Mouse (Mus musculus): Measurements from ENCODE around the gene Plxnd1. TPM values are rescaled to one million over a fixed set of nuclear protein-coding genes. Genes with fewer than 3 reads are reported as not detected.

The Plxnd1 gene
- total and polyA plus RNA-seq, 3 experiments: 27.7 to 73.8 (median 63.2) TPM

- Histone ChIP-seq H3K9ac (ENCODE audit: insufficient read depth, low read depth) (no peak overlapping the region), H3K4me2 (ENCODE audit: insufficient read depth, low read depth, poor library complexity, severe bottlenecking) (no peak overlapping the region), H3K9me3 (replicated peaks; ENCODE audit: low read length) (no peaks in the 10 kb centered on the region), H3K27me3 (replicated peaks) (no peaks in the 10 kb centered on the region), H3K36me3 (replicated peaks in 1 of 2; ENCODE audit: control insufficient read depth in 1 of 2, insufficient read depth in 1 of 2, low read length in 1 of 2) (peaks cover 0 to 18% of the 10 kb centered on the region in 2 experiments), H3K27ac (ENCODE audit: insufficient read depth, low read depth) (peak overlapping the region; percentile 12; the same call in 1 of the 2 replicates), H3K4me1 (ENCODE audit: control insufficient read depth in 1 of 2, insufficient read depth in 2 of 2) (peaks cover 50 to 63% of the 10 kb centered on the region in 2 experiments), H3K79me2 (replicated peaks; ENCODE audit: control insufficient read depth, extremely low read depth, insufficient read depth, poor library complexity, severe bottlenecking) (no peaks in the 10 kb centered on the region), H3K4me3 (replicated peaks in 1 of 3; ENCODE audit: low read depth in 2 of 3, low read length in 2 of 3, poor library complexity in 1 of 3) (no peak overlapping the region)
- no peak for DNase-seq (ENCODE audit: extremely low read depth)
- no peak for TF ChIP-seq MEF2A (IDR thresholded peaks at IDR 0.05; ENCODE audit: borderline replicate concordance, low read depth, low read length)
- no peak for TF ChIP-seq JUND (conservative IDR thresholded peaks at IDR 0.05; ENCODE audit: low read depth, low read length)
- no peak for TF ChIP-seq SIN3A (IDR thresholded peaks at IDR 0.05; ENCODE audit: low read length)
- TF ChIP-seq TBP (conservative IDR thresholded peaks at IDR 0.05; ENCODE audit: low read depth, low read length): no peak
- TF ChIP-seq KAT2A (IDR thresholded peaks at IDR 0.05; ENCODE audit: insufficient replicate concordance, low read length): no peak
- TF ChIP-seq EP300 (IDR thresholded peaks at IDR 0.05; ENCODE audit: low read length): no peak
- TF ChIP-seq ELF1 (IDR thresholded peaks at IDR 0.05; ENCODE audit: low read depth, low read length): no peak
- no peak for TF ChIP-seq ZMIZ1 (IDR thresholded peaks at IDR 0.05; ENCODE audit: low read depth, low read length)
- no peak for TF ChIP-seq ZC3H11A (IDR thresholded peaks at IDR 0.05; ENCODE audit: low read depth, low read length)
- no peak for TF ChIP-seq ETS1 (conservative IDR thresholded peaks at IDR 0.05; ENCODE audit: low read depth, low read length)
- TF ChIP-seq BHLHE40 (IDR thresholded peaks at IDR 0.05; ENCODE audit: low read depth, low read length): no peak; the same call in 1 of the 2 replicates
- TF ChIP-seq PAX5 (IDR thresholded peaks at IDR 0.05; ENCODE audit: low read length): no peak
- no peak for TF ChIP-seq IRF4 (IDR thresholded peaks at IDR 0.05; ENCODE audit: low read depth, low read length)
- TF ChIP-seq POLR2A (IDR thresholded peaks at IDR 0.05; ENCODE audit: low read depth, low read length): no peak
- no peak for TF ChIP-seq GABPA (IDR thresholded peaks at IDR 0.05; ENCODE audit: insufficient replicate concordance, low read depth, low read length)
- TF ChIP-seq MYC (IDR thresholded peaks at IDR 0.05; ENCODE audit: low read depth, low read length): no peak
- no peak for TF ChIP-seq NRF1 (IDR thresholded peaks at IDR 0.05; ENCODE audit: low read depth, low read length)
- TF ChIP-seq ZKSCAN1 (IDR thresholded peaks at IDR 0.05; ENCODE audit: borderline replicate concordance, low read depth, low read length): no peak
- TF ChIP-seq ZNF384 (IDR thresholded peaks at IDR 0.05; ENCODE audit: low read depth, low read length): no peak
- in situ Hi-C loops (cut with MboI; ENCODE audit: low pct_ligation_motif_present, low pct_unique_long_range_greater_than_20kb, low sequenced_read_pairs) (no loop called here), dilution Hi-C loops (cut with MboI; ENCODE audit: extremely low pct_ligation_motif_present, extremely low pct_unique_long_range_greater_than_20kb, low sequenced_read_pairs) (no loop called here)
These were observed 83.0 kb downstream of the Plxnd1 start for GRCm38 (mm10) chr6:115911763-115912162.

- H3K4me3 ChIP-seq (replicated peaks in 1 of 3; ENCODE audit: low read depth in 2 of 3, low read length in 2 of 3, poor library complexity in 1 of 3): peak overlapping the region in 1 of 3 experiments; percentile 11
- H3K4me2 ChIP-seq (ENCODE audit: insufficient read depth, low read depth, poor library complexity, severe bottlenecking): no peak overlapping the region
- no peaks in the 10 kb centered on the region for H3K9me3 ChIP-seq (replicated peaks; ENCODE audit: low read length)
- peaks cover 0 to 12% of the 10 kb centered on the region in 2 experiments for H3K36me3 ChIP-seq (replicated peaks in 1 of 2; ENCODE audit: control insufficient read depth in 1 of 2, insufficient read depth in 1 of 2, low read length in 1 of 2)
- H3K9ac ChIP-seq (ENCODE audit: insufficient read depth, low read depth): 0 out of 2 replicates have a peak overlapping the region, but pooled peaks have one; percentile 8
- no peaks in the 10 kb centered on the region for H3K27me3 ChIP-seq (replicated peaks)
- H3K4me1 ChIP-seq (ENCODE audit: control insufficient read depth in 1 of 2, insufficient read depth in 2 of 2): peaks cover 61 to 81% of the 10 kb centered on the region in 2 experiments
- dilution Hi-C loops (cut with MboI; ENCODE audit: extremely low pct_ligation_motif_present, extremely low pct_unique_long_range_greater_than_20kb, low sequenced_read_pairs) (no loop called here), in situ Hi-C loops (cut with MboI; ENCODE audit: low pct_ligation_motif_present, low pct_unique_long_range_greater_than_20kb, low sequenced_read_pairs) (loop anchor here (5.0 kb wide), 1 partner anchor 32 kb away; the partner anchor contains the start of gene H1foo)
- no peaks in the 10 kb centered on the region for H3K79me2 ChIP-seq (replicated peaks; ENCODE audit: control insufficient read depth, extremely low read depth, insufficient read depth, poor library complexity, severe bottlenecking)
- H3K27ac ChIP-seq (ENCODE audit: insufficient read depth, low read depth): peak overlapping the region; percentile 88
- DNase-seq (ENCODE audit: extremely low read depth): peak; percentile 37
- TF ChIP-seq USF2 (conservative IDR thresholded peaks at IDR 0.05; ENCODE audit: low read depth, low read length) (no peak), JUND (conservative IDR thresholded peaks at IDR 0.05; ENCODE audit: low read depth, low read length) (no peak), TCF12 (IDR thresholded peaks at IDR 0.05; ENCODE audit: low read depth, low read length) (no peak), POLR2A (IDR thresholded peaks at IDR 0.05; ENCODE audit: low read depth, low read length) (no peak), MEF2A (IDR thresholded peaks at IDR 0.05; ENCODE audit: borderline replicate concordance, low read depth, low read length) (no peak), MXI1 (IDR thresholded peaks at IDR 0.05; ENCODE audit: low read depth, low read length) (no peak), GABPA (IDR thresholded peaks at IDR 0.05; ENCODE audit: insufficient replicate concordance, low read depth, low read length) (no peak), NRF1 (IDR thresholded peaks at IDR 0.05; ENCODE audit: low read depth, low read length) (no peak)
These were observed 84.9 kb downstream of the Plxnd1 start for GRCm38 (mm10) chr6:115909940-115910339.

Data from CH12.LX (cell line).